29 mouse cellular contexts compared by ENCODE assay signal in the genomic region with DNA sequence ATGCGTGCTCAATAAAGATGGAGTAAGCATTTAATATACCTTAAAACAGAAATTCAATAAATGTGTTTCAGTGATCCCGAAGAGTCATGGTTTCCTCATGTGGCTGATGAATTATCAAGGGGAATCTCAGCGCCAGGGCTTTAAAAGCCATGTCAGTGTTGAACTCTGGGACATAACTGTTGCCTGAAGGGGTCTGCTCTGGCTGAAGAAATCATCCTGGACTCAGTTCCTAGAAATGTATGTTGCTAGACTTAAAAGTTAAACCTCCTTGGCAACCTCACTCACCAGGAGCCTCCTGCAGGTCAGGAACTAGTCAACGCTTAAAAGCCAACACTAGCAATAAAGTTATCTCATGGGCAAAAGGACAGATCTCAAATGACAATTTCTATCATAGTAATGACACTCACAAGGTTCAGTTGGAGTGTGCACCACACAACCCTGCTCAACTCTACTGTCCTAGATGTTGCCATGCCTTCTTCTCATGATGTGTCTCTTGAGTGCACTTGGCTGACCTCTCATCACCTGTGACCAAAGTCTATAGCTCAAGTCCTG. TPM values are rescaled to one million over a fixed set of nuclear protein-coding genes. Genes with fewer than 3 reads are reported as not detected.
DNase-seq lines count a peak whose midpoint lies in the region; ATAC-seq lines count a peak whose summit lies in the region.
"Had no signal": no experiment of that assay in that cellular context is flagged by ENCODE, and none has a peak within 500 bp of the region (broad histone marks: within the 10 kb centered on the region; RNA-seq: fewer than 3 reads in every experiment).

No protein-coding gene starts in this region.

- H3K27ac ChIP-seq in neural tube, embryonic 15.5 days (replicated peaks): no peak overlapping the region
- no peak overlapping the region for H3K27ac ChIP-seq in kidney, embryonic 16.5 days (ENCODE audit: low read length)
- H3K27ac ChIP-seq: embryonic facial prominence, embryonic 12.5 days; embryonic facial prominence, embryonic 15.5 days; forebrain, embryonic 13.5 days; heart, embryonic 15.5 days; hindbrain, embryonic 14.5 days; hindbrain, postnatal 0 days had no signal

- no peaks in the 10 kb centered on the region for H3K27me3 ChIP-seq in neural tube, embryonic 15.5 days (replicated peaks)
- no peaks in the 10 kb centered on the region for H3K27me3 ChIP-seq in kidney, embryonic 16.5 days (ENCODE audit: insufficient read depth, low read length)
- H3K27me3 ChIP-seq: embryonic facial prominence, embryonic 12.5 days; embryonic facial prominence, embryonic 15.5 days; forebrain, embryonic 13.5 days; heart, embryonic 12.5 days; heart, embryonic 15.5 days had no signal

- no peak for ATAC-seq in neural tube, embryonic 15.5 days (ENCODE audit: low FRiP score)
- no peak for ATAC-seq in kidney, embryonic 16.5 days (ENCODE audit: low FRiP score, low TSS enrichment)
- ATAC-seq: activated CD4-positive, CD25-positive, alpha-beta regulatory T cell, adult 4 months; forebrain, embryonic 13.5 days; forebrain, postnatal 0 days; hindbrain, postnatal 0 days; inflammation-experienced regulatory T-cells, adult 6 months; intestine, embryonic 16.5 days had no signal

- no peak overlapping the region for H3K4me3 ChIP-seq in neural tube, embryonic 15.5 days (replicated peaks)
- H3K4me3 ChIP-seq in kidney, embryonic 16.5 days (ENCODE audit: low read length): no peak overlapping the region
- H3K4me3 ChIP-seq: embryonic facial prominence, embryonic 12.5 days; embryonic facial prominence, embryonic 15.5 days; forebrain, embryonic 13.5 days; heart, embryonic 12.5 days; heart, embryonic 15.5 days had no signal

- no peaks in the 10 kb centered on the region for H3K9me3 ChIP-seq in neural tube, embryonic 15.5 days (replicated peaks)
- H3K9me3 ChIP-seq in kidney, embryonic 16.5 days (ENCODE audit: low read length): no peaks in the 10 kb centered on the region
- H3K9me3 ChIP-seq: embryonic facial prominence, embryonic 12.5 days; embryonic facial prominence, embryonic 15.5 days; forebrain, embryonic 13.5 days; heart, embryonic 12.5 days; heart, embryonic 15.5 days had no signal

- 90% methylated on average over 4 of the region's 4 CpGs for WGBS in neural tube, embryonic 15.5 days
- 85% methylated on average over 4 of the region's 4 CpGs for WGBS in kidney, embryonic 16.5 days

- DNase-seq in neural tube, embryonic 10.5 days (ENCODE audit: extremely low spot score, low spot score): peak; percentile 8
- DNase-seq in c-Kit-negative CD71-positive TER-119-positive erythroid progenitor cells, embryonic 14.5 days (ENCODE audit: low read depth, low spot score): peak; percentile 6
- DNase-seq in forelimb bud, embryonic 11.5 days (ENCODE audit: low read depth, low spot score): peak; percentile 35
- DNase-seq in adrenal gland, adult 18-20 months (ENCODE audit: low spot score in 2 of 2): no peak
- DNase-seq in frontal cortex, postnatal 10 days (ENCODE audit: low spot score in 2 of 2): no peak
- DNase-seq: adrenal gland, adult 2 months; adrenal gland, postnatal 14 days; cerebellum, adult 18-20 months; cerebellum, adult 9-10 months; cerebellum, postnatal 14 days; forebrain, postnatal 0 days; gastrocnemius, postnatal 10 days; gastrocnemius, postnatal 36 days; heart, adult 18-20 months; heart, postnatal 10 days; heart, postnatal 36 days; kidney, adult 18-20 months had no signal

- H3K9ac ChIP-seq in neural tube, embryonic 15.5 days (replicated peaks): no peak overlapping the region
- H3K9ac ChIP-seq in kidney, embryonic 16.5 days (replicated peaks; ENCODE audit: low read length): no peak overlapping the region
- H3K9ac ChIP-seq: embryonic facial prominence, embryonic 12.5 days; embryonic facial prominence, embryonic 15.5 days; forebrain, embryonic 13.5 days; forebrain, postnatal 0 days; heart, embryonic 12.5 days; heart, embryonic 15.5 days; hindbrain, embryonic 14.5 days had no signal

- H3K4me1 ChIP-seq in neural tube, embryonic 15.5 days: no peaks in the 10 kb centered on the region
- no peaks in the 10 kb centered on the region for H3K4me1 ChIP-seq in kidney, embryonic 16.5 days (ENCODE audit: insufficient read depth, low read length)
- H3K4me1 ChIP-seq: embryonic facial prominence, embryonic 12.5 days; embryonic facial prominence, embryonic 15.5 days; forebrain, embryonic 13.5 days; heart, embryonic 12.5 days; heart, embryonic 15.5 days had no signal

- H3K4me2 ChIP-seq in neural tube, embryonic 15.5 days: no peak overlapping the region
- H3K4me2 ChIP-seq in kidney, embryonic 16.5 days (replicated peaks; ENCODE audit: low read depth, low read length): no peak overlapping the region
- H3K4me2 ChIP-seq: embryonic facial prominence, embryonic 12.5 days; embryonic facial prominence, embryonic 15.5 days; forebrain, embryonic 13.5 days; heart, embryonic 12.5 days; heart, embryonic 15.5 days; hindbrain, embryonic 14.5 days had no signal

- no peaks in the 10 kb centered on the region for H3K36me3 ChIP-seq in neural tube, embryonic 15.5 days
- no peaks in the 10 kb centered on the region for H3K36me3 ChIP-seq in kidney, embryonic 16.5 days (ENCODE audit: insufficient read depth, low read length)
- H3K36me3 ChIP-seq: embryonic facial prominence, embryonic 12.5 days; embryonic facial prominence, embryonic 15.5 days; heart, embryonic 12.5 days; heart, embryonic 15.5 days had no signal

RNA-seq across cellular contexts. Expression of gene Zfp385b, which starts 50.4 kb away (rescaled TPM):
- 13.8 and 14.6 TPM in 2 replicates for polyA plus RNA-seq in neural tube, embryonic 15.5 days (2015; fragmentation: Nextera tagmentation; extraction: Ambion mirVana)
- total RNA-seq in adrenal gland, adult 18-20 months (2021): under 1 TPM in 1 of 2 experiments, not detected in 1; 0.83 TPM
- polyA plus RNA-seq in kidney, embryonic 16.5 days (2015; fragmentation: Nextera tagmentation; extraction: Ambion mirVana): 6.8 and 6.9 TPM in 2 replicates
- polyA plus RNA-seq: inflammation-experienced regulatory T-cells, adult 6 months had no signal

Comparison
In these comparisons a context has a peak if more than half of its experiments do, and no peak if none do; other contexts are left out.
1. DNase-seq: peak in neural tube, embryonic 10.5 days (single experiment), c-Kit-negative CD71-positive TER-119-positive erythroid progenitor cells, embryonic 14.5 days (single experiment) and forelimb bud, embryonic 11.5 days (single experiment); none in adrenal gland, adult 18-20 months (0 of 2) and frontal cortex, postnatal 10 days (0 of 2).